Mouse (Mus musculus) spleen, adult 2 months (tissue): ENCODE data around the gene Ptgfrn.

Experiments
- CTCF ChIP-seq: fragments of 200-500 bp; IDR thresholded peaks from 2 replicates; pipeline ENCODE4 v1.5.1; 2011; ENCODE audit warnings: mild to moderate bottlenecking, inconsistent platforms; ENCODE audit not compliant: insufficient read depth, insufficient read length, insufficient replicate concordance; ENCODE audit errors: extremely low read depth
- POLR2A ChIP-seq: fragments of 200-500 bp; IDR thresholded peaks from 2 replicates; pipeline ENCODE4 v1.6.1; 2011; ENCODE audit warnings: low read depth, low read length, inconsistent platforms

- TF ChIP-seq CTCF = no peak
- no peak for TF ChIP-seq POLR2A
Measured at GRCm38 (mm10) chr3:101058203-101058602, 51.9 kb downstream of the Ptgfrn start.
